Mouse (Mus musculus) embryo, embryonic 10 days (tissue): ENCODE measurements around the gene Flt1.

ENCODE experiments used
- DNase-seq: peaks from one replicate; pipeline ENCODE4 v3.0.0-alpha.2; 2015; ENCODE audit warnings: low spot score

The Flt1 gene

DNA sequence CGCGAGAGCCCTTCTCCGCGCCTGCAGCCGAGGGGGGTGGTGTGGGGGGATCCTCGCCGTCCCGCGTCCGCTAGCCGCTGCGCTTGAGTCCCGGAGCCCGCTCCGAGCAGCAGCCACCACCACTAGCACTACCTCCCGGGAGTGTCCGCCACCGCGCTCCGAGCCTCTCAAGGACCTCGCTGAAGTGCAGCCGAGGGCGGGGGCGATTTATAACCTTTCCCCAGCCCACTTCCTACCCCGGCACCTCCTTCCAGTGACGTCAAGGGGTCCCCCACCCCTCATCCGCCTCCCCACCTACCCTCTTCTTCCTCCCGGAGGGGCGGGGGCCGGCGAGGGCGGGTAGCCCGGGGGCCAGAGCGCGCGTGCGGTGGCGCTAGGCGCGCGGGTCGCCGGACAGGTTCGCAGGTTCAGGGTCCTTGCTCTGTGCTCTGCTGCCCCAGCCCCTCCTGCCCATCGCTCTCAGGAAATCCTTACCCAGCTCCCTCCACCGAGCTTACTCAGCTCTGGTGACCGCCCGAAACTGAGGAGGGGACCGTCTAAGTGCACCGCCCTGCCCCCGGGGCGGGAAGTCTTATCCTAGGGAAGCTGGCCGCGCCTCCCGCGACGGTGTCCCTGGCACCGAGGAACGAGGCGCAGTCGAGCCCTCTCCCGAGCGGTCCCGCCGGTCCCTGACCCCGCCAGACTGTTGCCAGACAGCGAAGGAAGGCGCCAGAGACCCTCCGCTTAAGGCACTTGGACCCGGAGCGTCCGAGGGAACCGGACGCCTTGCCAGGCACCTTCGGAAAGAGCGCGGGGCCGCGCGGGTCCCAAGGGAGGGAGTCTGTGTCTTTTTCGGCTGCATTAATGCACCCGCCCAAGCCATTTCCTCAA lies at the start of gene Flt1:
Gene Flt1, minus strand, starts transcription at position 181 of the 870 bp plus-strand sequence.
- DNase-seq = peak; percentile 64

DNA sequence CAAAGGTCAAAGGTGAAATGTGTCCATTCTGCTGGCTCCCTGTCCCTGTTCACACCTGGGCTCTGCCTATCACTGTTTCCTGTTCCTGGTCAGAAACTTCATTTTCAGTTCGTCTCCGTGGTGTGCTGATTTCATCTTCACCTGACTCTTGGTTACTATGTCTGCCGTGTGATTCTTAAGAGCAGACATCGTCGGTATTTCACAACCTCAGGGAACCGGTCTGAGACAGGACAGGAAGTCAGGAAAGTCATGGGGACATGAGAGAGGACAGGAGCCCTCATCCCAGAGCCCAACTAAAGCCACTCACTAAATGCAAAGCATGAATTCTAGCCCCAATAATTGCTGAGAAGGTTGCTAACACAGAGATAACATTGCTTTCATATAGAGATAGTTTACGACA lies 49.4 kb upstream of the Flt1 start:
- DNase-seq = no peak

- no peak for DNase-seq
Observed at GRCm38 (mm10) chr5:147769918-147770317, 44.1 kb upstream of the Flt1 start.

DNA sequence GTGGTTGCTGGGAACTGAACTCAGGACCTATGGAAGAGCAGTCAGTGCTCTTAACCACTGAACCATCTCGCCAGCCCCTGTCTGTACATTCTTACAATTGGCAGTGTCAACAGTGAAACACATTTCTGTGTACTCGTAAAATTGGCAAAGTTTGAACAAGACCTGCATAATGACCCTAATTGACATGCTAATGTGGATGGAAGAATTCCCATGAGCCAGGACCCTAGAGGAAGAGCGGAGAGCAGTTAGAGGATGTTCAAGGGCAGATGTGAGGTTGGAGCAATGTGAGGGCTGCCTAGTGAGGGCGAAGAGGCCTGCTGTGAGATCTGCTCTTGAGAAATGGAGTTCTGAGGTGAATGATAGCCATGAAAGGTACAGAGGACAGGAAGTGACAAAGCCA lies 38.2 kb upstream of the Flt1 start:
- no peak for DNase-seq

DNA sequence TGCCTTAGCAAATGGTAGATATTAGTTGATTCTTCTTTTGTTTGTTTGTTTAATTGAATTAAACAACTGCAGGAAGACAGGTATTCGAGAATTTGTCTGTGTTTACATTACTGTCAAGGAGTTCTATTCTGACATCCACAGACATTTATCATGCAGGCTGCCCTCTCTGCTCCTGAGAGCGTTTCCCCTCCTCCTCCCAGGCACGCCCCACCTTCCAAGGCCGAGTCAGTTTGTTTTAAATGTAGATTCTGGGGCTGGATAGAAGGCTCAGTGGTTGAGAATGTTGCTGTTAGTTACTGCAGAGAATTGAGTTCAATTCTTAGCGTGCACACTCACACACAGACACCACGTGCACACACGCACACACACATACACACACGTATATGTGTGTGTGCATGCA lies 36.2 kb upstream of the Flt1 start:
- no peak for DNase-seq

DNA sequence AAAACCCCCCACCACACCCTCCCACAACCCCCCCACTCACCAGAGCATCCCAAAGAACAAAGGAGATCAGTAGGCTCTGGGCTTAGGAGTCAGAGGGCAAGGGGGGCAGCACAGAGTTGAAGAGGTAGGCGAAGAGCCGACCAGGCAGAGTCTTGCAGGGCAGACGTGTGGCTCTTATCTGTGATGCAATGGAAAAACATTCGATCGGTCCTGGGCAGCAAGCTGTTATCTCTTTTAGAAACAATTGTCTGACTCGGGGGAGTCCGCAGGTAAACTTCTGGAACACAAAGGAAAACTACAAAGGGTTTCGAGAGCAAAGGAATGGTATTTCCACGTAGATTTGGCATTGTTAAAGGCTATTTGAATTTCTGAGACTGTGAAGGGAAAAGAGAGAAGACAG lies 35.5 kb upstream of the Flt1 start:
- DNase-seq = no peak

GRCm38 (mm10) chr5:147758640-147759319 lies 33.0 kb upstream of the Flt1 start:
- no peak for DNase-seq

- DNase-seq = no peak
Observed at GRCm38 (mm10) chr5:147757832-147758587, 32.2 kb upstream of the Flt1 start.

DNA sequence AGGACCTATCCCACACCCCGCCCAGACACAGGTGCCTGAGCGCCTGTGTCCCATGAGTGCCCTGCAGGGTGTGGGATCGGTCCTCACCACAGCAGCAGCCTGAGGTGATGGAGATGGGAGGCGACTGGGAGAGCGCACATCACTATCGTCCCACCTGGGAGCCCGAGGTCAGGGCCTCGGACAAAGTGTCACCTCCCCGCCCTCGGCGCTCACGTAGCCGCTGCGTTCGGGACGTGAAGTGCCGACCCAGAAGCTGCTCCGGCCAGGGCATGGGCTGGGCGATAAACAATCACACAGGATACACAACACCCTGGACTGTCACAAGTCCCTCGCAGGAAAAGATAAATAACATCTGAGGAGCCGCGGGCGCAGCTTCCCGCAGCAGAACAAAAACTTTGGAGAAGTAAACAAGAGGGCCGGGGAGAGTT lies 27.1 kb upstream of the Flt1 start:
- DNase-seq = no peak

DNA sequence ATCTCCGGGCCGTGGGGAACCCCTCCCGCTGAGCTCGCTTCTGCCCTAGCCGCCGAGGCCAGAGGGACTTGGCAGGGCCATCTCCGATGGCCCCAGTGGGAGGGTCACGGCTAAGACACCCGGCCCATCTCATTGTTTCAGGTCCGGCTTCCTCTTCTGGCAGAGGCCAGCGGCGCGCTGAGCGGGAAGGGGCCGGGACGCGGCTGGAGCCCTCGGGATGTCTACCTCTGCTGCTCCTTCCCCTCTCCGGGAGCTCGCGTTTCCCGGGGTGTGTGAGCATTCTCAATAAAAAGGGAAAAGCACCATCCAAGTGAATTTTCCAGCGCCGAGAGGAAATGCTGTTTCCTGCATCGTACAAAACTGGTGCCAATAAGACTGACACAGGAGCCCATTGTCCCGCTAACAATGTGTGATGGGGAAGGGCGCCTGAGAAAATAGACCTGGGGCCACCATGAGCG lies 25.9 kb upstream of the Flt1 start:
- DNase-seq = peak; percentile 69

GRCm38 (mm10) chr5:147749972-147750371 lies 24.2 kb upstream of the Flt1 start:
- DNase-seq = peak; percentile 18

- peak; percentile 61 for DNase-seq
Observed at GRCm38 (mm10) chr5:147748081-147748581, 22.3 kb upstream of the Flt1 start.

DNA sequence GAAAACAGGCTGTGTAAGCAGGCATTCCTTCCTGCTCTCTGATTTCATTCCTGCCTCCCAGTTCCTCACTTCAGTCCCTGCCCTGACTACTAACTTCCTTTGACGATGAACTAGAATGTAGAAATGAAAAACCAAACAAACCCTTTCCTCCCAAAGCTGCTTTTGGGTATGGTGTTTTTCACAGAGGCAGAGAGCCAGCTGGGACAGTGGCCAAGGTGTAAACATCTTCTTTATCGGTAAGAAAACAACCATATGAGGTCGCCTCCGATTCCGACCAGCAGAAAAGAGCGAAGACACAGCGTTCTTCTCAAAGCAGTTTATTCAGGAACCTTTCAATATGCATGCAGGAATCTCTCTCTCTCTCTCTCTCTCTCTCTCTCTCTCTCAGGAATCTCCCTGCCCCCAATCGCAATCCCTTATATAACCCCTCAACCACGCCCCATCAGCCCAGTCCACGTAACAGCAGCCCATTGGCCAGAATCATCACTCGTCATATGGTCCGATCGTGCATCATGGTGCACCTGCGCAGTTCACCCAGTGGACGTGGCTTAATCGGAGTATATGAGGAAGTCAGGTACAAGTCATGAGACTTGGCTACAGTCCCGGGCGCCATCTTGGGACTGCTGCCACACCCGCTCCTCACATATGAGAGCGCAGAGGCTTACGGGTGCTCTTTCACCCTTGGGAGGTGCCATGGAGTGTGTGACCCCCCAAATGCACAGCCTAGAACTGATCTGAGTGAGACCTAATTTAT lies 19.3 kb upstream of the Flt1 start:
- no peak for DNase-seq

DNA sequence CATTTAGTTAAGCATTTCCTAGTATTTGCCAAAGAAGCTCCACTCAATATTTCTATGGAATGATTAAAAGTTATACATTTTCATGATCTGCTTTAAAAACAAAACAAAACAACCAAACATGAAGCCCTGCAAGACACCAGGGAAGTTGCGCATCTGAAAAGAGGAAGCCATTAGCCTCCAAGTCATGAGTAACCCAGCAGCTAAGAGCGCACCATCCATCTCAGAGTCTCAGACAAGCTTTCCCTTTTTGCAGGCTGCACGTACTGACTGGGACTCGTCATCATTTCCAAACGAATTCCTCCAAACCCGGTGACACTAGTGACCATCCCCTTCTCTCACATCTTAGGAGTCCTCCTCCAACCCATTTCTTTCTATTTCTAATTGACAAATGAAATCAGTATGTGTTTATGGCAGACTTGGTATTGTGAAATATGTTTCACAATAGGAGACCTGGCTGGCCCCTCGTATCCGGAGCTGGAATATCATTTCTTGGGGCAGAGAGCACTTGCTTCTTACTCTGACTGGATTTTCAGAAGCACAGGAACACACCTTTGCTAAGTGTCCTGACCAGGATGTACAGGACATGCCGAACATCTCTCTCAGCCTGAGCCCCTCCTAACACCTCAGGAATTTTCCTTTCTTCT lies 16.8 kb upstream of the Flt1 start:
- DNase-seq = no peak

DNA sequence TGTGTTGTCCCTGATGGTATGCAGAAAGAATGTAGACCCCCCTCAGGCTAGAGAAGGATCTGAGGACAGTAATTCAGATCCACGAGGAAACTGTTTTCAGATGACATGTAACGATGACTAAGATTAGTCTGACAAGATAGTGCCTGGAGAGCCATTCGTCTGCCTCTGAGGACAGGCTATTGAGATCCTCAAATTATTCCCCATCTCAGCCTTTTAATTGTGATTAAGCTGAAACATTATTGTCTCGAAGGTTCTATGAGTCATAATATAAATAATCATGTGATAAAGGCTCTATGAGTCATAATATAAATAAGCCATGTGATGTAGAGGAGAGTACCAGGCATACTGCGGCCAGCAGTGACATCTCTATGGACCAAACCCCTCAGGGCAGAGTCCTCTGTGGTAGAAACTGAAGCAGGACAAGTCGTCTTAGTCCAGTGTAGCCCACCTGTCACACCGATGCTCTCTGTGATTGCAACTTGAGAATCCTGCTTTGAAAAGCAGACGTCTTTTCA lies 11.0 kb upstream of the Flt1 start:
- no peak for DNase-seq

DNA sequence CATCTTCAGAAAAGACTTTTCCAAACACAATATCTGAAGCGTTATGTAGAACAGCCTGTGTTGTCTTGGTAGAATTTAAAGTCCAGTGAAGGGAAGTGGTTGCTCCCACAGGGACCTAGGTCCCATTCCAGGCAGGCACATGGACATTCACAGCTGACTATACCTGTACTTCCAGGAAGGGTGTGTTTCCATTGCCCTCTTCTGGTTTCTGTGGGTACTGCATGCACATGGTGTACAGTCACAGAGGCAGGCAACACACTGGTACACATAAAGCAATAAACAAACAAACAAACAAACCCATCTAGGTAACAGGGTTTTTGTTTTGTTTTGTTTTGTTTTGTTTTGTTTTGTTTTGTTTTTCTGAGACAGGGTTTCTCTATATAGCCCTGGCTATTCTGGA lies 7.9 kb upstream of the Flt1 start:
- peak; percentile 52 for DNase-seq

DNA sequence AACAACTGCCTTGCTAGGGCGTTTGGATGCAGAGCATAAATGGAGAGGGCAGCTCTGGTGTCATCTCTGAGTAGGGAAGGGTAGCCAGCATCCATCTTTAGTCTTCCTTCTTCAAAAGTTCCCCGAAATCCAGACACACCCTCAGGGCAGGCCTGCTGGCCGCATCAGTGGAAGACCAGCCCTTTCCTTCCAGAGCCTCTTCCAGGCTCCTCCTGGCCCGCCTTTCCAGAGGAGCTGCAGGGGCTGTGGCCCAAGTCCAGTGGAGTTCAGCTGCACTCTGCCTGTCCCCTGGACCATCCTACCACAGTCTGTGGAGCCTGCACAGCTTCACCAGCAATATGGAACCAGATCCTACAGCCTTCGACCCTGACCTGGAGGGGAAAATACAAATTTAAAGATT lies 7.1 kb upstream of the Flt1 start:
- DNase-seq = no peak

DNA sequence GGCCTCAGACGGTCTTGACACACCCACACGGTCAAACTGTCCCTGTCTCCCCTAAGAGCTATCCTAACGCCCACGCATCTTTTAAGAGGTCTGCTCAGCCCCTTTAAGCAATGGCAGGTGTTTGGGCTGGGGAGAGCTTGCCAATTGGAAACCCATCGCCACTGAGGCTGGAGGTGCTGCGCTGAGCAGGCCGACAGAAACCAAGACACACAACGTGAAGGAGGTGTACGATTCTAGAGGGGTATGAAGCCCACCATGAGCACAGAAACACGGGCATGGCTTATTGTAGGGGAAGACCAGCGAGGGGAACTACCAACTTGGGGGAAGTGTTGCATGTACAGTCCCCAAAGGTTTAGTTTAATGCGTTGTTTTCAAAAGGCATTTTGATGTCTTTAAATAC lies 1.7 kb upstream of the Flt1 start:
- no peak for DNase-seq

DNA sequence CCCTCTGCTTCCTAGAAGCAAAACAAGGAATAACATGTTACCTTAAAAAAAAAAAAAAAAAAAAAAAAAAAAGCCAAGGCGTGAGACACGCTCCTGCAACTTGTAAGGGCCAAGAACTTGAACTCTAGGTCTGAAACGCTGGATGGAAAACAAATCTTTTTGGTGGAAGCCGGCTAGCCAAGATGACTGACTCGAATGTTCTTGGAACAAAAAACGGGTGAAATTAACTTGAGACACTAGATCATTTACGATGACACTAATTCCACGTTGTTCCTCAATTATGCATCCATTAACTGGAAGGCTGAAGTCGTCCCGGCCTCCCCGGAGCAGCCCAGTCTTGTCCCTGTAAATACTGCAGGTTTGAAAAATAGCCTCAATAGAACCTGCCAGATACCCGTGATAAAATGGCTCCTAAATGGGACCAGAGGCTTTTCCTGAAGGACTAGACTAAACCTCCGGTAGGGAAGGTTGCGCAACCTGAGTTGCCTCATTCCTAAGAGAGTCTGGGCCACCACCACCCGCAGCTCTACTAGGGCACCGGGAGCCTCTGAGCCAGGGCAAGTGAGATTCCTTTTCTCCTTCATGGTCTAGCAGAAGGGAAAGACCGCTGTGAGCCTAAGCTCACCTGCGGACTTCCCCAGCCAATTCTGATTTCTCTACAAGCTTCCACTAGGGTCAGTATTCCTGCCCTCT lies 1.0 kb upstream of the Flt1 start:
- no peak for DNase-seq
